Mouse (Mus musculus) liver, embryonic 12.5 days (tissue): ENCODE results near the gene Gm648. TPM values are rescaled to one million over a fixed set of nuclear protein-coding genes. Genes with fewer than 3 reads are reported as not detected.
"Not testable (repeated sequence)": the region's sequence is repeated elsewhere in the genome, so short reads cannot be mapped to it uniquely, and the experiment has no call there.

Source experiments
- ATAC-seq: fragments of 200-750 bp; cut with Nextera tagmentation; 2 replicates; pipeline ENCODE4 v1.8.0; 2017; ENCODE audit warnings: moderate number of reproducible peaks, mild to moderate bottlenecking, moderate library complexity
- H3K27ac ChIP-seq: fragments of 300-500 bp; sonication (generic); 2 replicates; pipeline ENCODE4 v1.5.1; 2016; ENCODE audit warnings: mild to moderate bottlenecking
- H3K27me3 ChIP-seq: fragments of 300-500 bp; sonication (generic); replicated peaks from 2 replicates; pipeline ENCODE4 v1.6.1; 2016; ENCODE audit warnings: mild to moderate bottlenecking, moderate library complexity
- H3K36me3 ChIP-seq: fragments of 300-500 bp; sonication (generic); 2 replicates; pipeline ENCODE4 v1.6.1; 2016; ENCODE audit warnings: mild to moderate bottlenecking, moderate library complexity
- H3K4me1 ChIP-seq: fragments of 300-500 bp; sonication (generic); 2 replicates; pipeline ENCODE4 v1.6.1; 2016
- H3K4me2 ChIP-seq: fragments of 300-500 bp; sonication (generic); 2 replicates; pipeline ENCODE4 v1.6.1; 2016; ENCODE audit warnings: mild to moderate bottlenecking, moderate library complexity
- H3K4me3 ChIP-seq: fragments of 300-500 bp; sonication (generic); 2 replicates; pipeline ENCODE4 v1.5.1; 2016; ENCODE audit warnings: mild to moderate bottlenecking, moderate library complexity
- H3K9ac ChIP-seq: fragments of 300-500 bp; sonication (generic); 2 replicates; pipeline ENCODE4 v1.6.1; 2016; ENCODE audit warnings: mild to moderate bottlenecking, moderate library complexity
- H3K9me3 ChIP-seq: fragments of 300-500 bp; sonication (generic); replicated peaks from 2 replicates; pipeline ENCODE4 v1.6.1; 2016; ENCODE audit warnings: mild to moderate bottlenecking, moderate library complexity
- WGBS: fragments of 180-500 bp; shearing (Covaris S2); methylation state at CpG from one replicate; pipeline ENCODE4 v1.1.7; 2016; ENCODE audit not compliant: insufficient replicate concordance; 5-methylcytosine and 5-hydroxymethylcytosine counted together
- polyA plus RNA-seq: library from polyadenylated mRNA; unstranded; fragments of >200 nt; fragmentation: Nextera tagmentation; extraction: Ambion mirVana; gene quantifications from 2 replicates; pipeline ENCODE4 v1.2.1, GENCODE M21; 2016

The Gm648 gene
- polyA plus RNA-seq: not detected in 2 replicates

- no peak within 1 kb of the TSS for H3K27ac ChIP-seq
- H3K4me3 ChIP-seq: no peak within 1 kb of the TSS
- no peak within 1 kb of the TSS for H3K9ac ChIP-seq
- WGBS: 75% methylated on average over 7 of the region's 7 CpGs
- ATAC-seq: no peak
- no peaks in the 10 kb centered on the region for H3K4me1 ChIP-seq
- no peaks in the 10 kb centered on the region for H3K9me3 ChIP-seq
- H3K4me2 ChIP-seq: no peak within 1 kb of the TSS
- H3K36me3 ChIP-seq: no peaks in the 10 kb centered on the region
- no peaks in the 10 kb centered on the region for H3K27me3 ChIP-seq
These were observed at the start of gene Gm648 for GRCm38 (mm10) chrX:56549506-56549905. Gene Gm648, minus strand, starts transcription at chrX:56549606.

- H3K4me3 ChIP-seq: peak within 1 kb of the TSS; percentile 76
- peaks cover 17% of the 10 kb centered on the region for H3K4me1 ChIP-seq
- peaks cover 6% of the 10 kb centered on the region; the same call in 1 of the 2 replicates for H3K36me3 ChIP-seq
- H3K9me3 ChIP-seq: no peaks in the 10 kb centered on the region
- H3K4me2 ChIP-seq: peak within 1 kb of the TSS; percentile 68
- H3K9ac ChIP-seq: peak within 1 kb of the TSS; percentile 87
- 5% methylated on average over 42 of the region's 44 CpGs for WGBS
- peak; percentile 98 for ATAC-seq
- H3K27ac ChIP-seq: peak within 1 kb of the TSS; percentile 82
- H3K27me3 ChIP-seq: no peaks in the 10 kb centered on the region
These were observed 48.7 kb upstream of the Gm648 start, which contains the start of gene Mmgt1 for GRCm38 (mm10) chrX:56597887-56598640. Gene Mmgt1, minus strand, starts transcription at chrX:56598069.

- Histone ChIP-seq H3K4me3 (peak overlapping the region; percentile 76), H3K36me3 (peaks cover 6% of the 10 kb centered on the region; the same call in 1 of the 2 replicates), H3K9ac (peak overlapping the region; percentile 87), H3K4me1 (peaks cover 17% of the 10 kb centered on the region), H3K27ac (peak overlapping the region; percentile 82), H3K4me2 (peak overlapping the region; percentile 68), H3K9me3 (no peaks in the 10 kb centered on the region), H3K27me3 (no peaks in the 10 kb centered on the region)
- ATAC-seq: peak; percentile 42
- 12% methylated on average over 25 of the region's 25 CpGs for WGBS
These were observed 47.9 kb upstream of the Gm648 start for GRCm38 (mm10) chrX:56597219-56597886.

GRCm38 (mm10) chrX:56578200-56578599 is 28.8 kb upstream of the Gm648 start:
- Histone ChIP-seq H3K9me3 (no peaks in the 10 kb centered on the region), H3K27ac (no peak overlapping the region), H3K4me3 (no peak overlapping the region), H3K27me3 (no peaks in the 10 kb centered on the region), H3K9ac (no peak overlapping the region), H3K36me3 (no peaks in the 10 kb centered on the region), H3K4me1 (no peaks in the 10 kb centered on the region), H3K4me2 (no peak overlapping the region)
- ATAC-seq: no peak
- 66% methylated on average over 2 of the region's 2 CpGs for WGBS

GRCm38 (mm10) chrX:56572465-56572864 is 23.1 kb upstream of the Gm648 start:
- H3K27ac ChIP-seq: no peak overlapping the region
- H3K27me3 ChIP-seq: no peaks in the 10 kb centered on the region
- H3K9ac ChIP-seq: no peak overlapping the region
- H3K4me2 ChIP-seq: no peak overlapping the region
- no peak for ATAC-seq
- H3K4me3 ChIP-seq: no peak overlapping the region
- H3K4me1 ChIP-seq: no peaks in the 10 kb centered on the region
- WGBS: 10% methylated on average over 6 of the region's 6 CpGs
- no peaks in the 10 kb centered on the region for H3K36me3 ChIP-seq
- H3K9me3 ChIP-seq: no peaks in the 10 kb centered on the region

- no peaks in the 10 kb centered on the region for H3K4me1 ChIP-seq
- H3K36me3 ChIP-seq: no peaks in the 10 kb centered on the region
- no peak overlapping the region for H3K4me3 ChIP-seq
- no peaks in the 10 kb centered on the region for H3K27me3 ChIP-seq
- H3K9ac ChIP-seq: no peak overlapping the region
- ATAC-seq: no peak
- WGBS: 54% methylated on average over 3 of the region's 3 CpGs
- H3K27ac ChIP-seq: no peak overlapping the region
- no peak overlapping the region for H3K4me2 ChIP-seq
- H3K9me3 ChIP-seq: no peaks in the 10 kb centered on the region
These were observed 4.2 kb upstream of the Gm648 start for GRCm38 (mm10) chrX:56553584-56553983.

GRCm38 (mm10) chrX:56537162-56537561 is 12.2 kb downstream of the Gm648 start:
- no peaks in the 10 kb centered on the region for H3K4me1 ChIP-seq
- WGBS: 42% methylated on average over 4 of the region's 4 CpGs
- no peak for ATAC-seq
- H3K4me3 ChIP-seq: no peak overlapping the region
- H3K27ac ChIP-seq: no peak overlapping the region
- H3K4me2 ChIP-seq: no peak overlapping the region
- no peaks in the 10 kb centered on the region for H3K27me3 ChIP-seq
- no peak overlapping the region for H3K9ac ChIP-seq
- H3K36me3 ChIP-seq: no peaks in the 10 kb centered on the region
- no peaks in the 10 kb centered on the region for H3K9me3 ChIP-seq

GRCm38 (mm10) chrX:56531266-56531665 is 18.1 kb downstream of the Gm648 start:
- ATAC-seq: no peak
- no peak overlapping the region for H3K4me3 ChIP-seq
- no peaks in the 10 kb centered on the region for H3K9me3 ChIP-seq
- H3K27ac ChIP-seq: no peak overlapping the region
- no peak overlapping the region for H3K9ac ChIP-seq
- no peaks in the 10 kb centered on the region for H3K27me3 ChIP-seq
- WGBS: 6% methylated on average over 3 of the region's 3 CpGs
- H3K36me3 ChIP-seq: no peaks in the 10 kb centered on the region
- H3K4me2 ChIP-seq: no peak overlapping the region
- no peaks in the 10 kb centered on the region for H3K4me1 ChIP-seq

- H3K4me1 ChIP-seq, H3K27ac ChIP-seq, H3K27me3 ChIP-seq, H3K4me2 ChIP-seq, H3K9me3 ChIP-seq, H3K4me3 ChIP-seq, H3K36me3 ChIP-seq, ATAC-seq, H3K9ac ChIP-seq: not testable (repeated sequence)
- WGBS: 67% methylated on average over 6 of the region's 6 CpGs
These were observed 25.0 kb downstream of the Gm648 start, which contains the start of gene Gm10477 for GRCm38 (mm10) chrX:56524442-56524841. Gene Gm10477, plus strand, starts transcription at chrX:56524742.

- H3K27ac ChIP-seq: no peak overlapping the region
- H3K27me3 ChIP-seq: no peaks in the 10 kb centered on the region
- H3K4me1 ChIP-seq: no peaks in the 10 kb centered on the region
- no peak overlapping the region for H3K9ac ChIP-seq
- no peaks in the 10 kb centered on the region for H3K9me3 ChIP-seq
- no peak overlapping the region for H3K4me2 ChIP-seq
- no peak overlapping the region for H3K4me3 ChIP-seq
- 82% methylated on average over 7 of the region's 7 CpGs for WGBS
- H3K36me3 ChIP-seq: peaks cover 77% of the 10 kb centered on the region
- ATAC-seq: no peak
These were observed 52.2 kb downstream of the Gm648 start for GRCm38 (mm10) chrX:56497241-56497640.
